Mouse (Mus musculus) mesoderm, embryonic 11.5 days (tissue): ENCODE measurements around the gene Vmn1r39.
"Not testable (repeated sequence)": the region's sequence is repeated elsewhere in the genome, so short reads cannot be mapped to it uniquely, and the experiment has no call there.

Experiments used
- DNase-seq: peaks from one replicate; pipeline ENCODE4 v3.0.0-alpha.2; 2012; ENCODE audit warnings: low read depth, low spot score

Vmn1r39 gene

GRCm38 (mm10) chr6:66810509-66810908, at the start of gene Vmn1r39:
TSS of gene Vmn1r39 (minus strand) at chr6:66810609.
- no peak for DNase-seq

GRCm38 (mm10) chr6:66859391-66859790, 49.0 kb upstream of the Vmn1r39 start:
- no peak for DNase-seq

- DNase-seq: no peak
Measured at GRCm38 (mm10) chr6:66858356-66858755, 47.9 kb upstream of the Vmn1r39 start.

GRCm38 (mm10) chr6:66856236-66856635, 45.8 kb upstream of the Vmn1r39 start:
- DNase-seq: no peak

- DNase-seq: peak; percentile 8
Measured at GRCm38 (mm10) chr6:66848936-66849335, 38.5 kb upstream of the Vmn1r39 start.

- peak; percentile 33 for DNase-seq
Measured at GRCm38 (mm10) chr6:66840631-66841030, 30.2 kb upstream of the Vmn1r39 start.

- no peak for DNase-seq
Measured at GRCm38 (mm10) chr6:66836932-66837331, 26.5 kb upstream of the Vmn1r39 start.

- no peak for DNase-seq
Measured at GRCm38 (mm10) chr6:66806311-66806710, 4.1 kb downstream of the Vmn1r39 start.

GRCm38 (mm10) chr6:66805713-66806112, 4.7 kb downstream of the Vmn1r39 start:
- no peak for DNase-seq

GRCm38 (mm10) chr6:66782527-66782926, 27.9 kb downstream of the Vmn1r39 start, which contains the start of gene Vmn1r38:
TSS of gene Vmn1r38 (minus strand) at chr6:66782627.
- not testable (repeated sequence) for DNase-seq
